Mouse (Mus musculus) liver, postnatal 0 days (tissue): Measurements from ENCODE around the gene Prkag2.

Experiments used
- CTCF ChIP-seq: sonication (generic); IDR thresholded peaks from 2 replicates; pipeline ENCODE4 v1.5.1; 2016; ENCODE audit warnings: antibody characterized with exemption, low read depth
- EP300 ChIP-seq: IDR thresholded peaks from 2 replicates; pipeline ENCODE4 v1.6.1; 2016; ENCODE audit warnings: antibody characterized with exemption, low read depth, mild to moderate bottlenecking

- TF ChIP-seq CTCF = no peak
- TF ChIP-seq EP300 = no peak
Observed at GRCm38 (mm10) chr5:25040903-25041302, 59.5 kb downstream of the Prkag2 start.
